Mouse (Mus musculus) olfactory bulb, adult 2 months (tissue): ENCODE measurements at regions not wholly inside any gene's neighbourhood (a gene's known extent, or its start where the extent isn't known, plus 50 kb on each side); places are given as distances from the start of the nearest gene placed in this dataset.

Source experiments
- CTCF ChIP-seq: fragments of 200-500 bp; IDR thresholded peaks from 2 replicates; pipeline ENCODE4 v1.5.1; 2012; ENCODE audit warnings: low read depth, mild to moderate bottlenecking, low read length, moderate library complexity; ENCODE audit not compliant: insufficient read depth
- POLR2A ChIP-seq: fragments of 200-500 bp; IDR thresholded peaks from 2 replicates; pipeline ENCODE4 v1.6.1; 2012; ENCODE audit warnings: mild to moderate bottlenecking, low read depth, low read length, moderate library complexity; ENCODE audit not compliant: insufficient read depth

GRCm38 (mm10) chr1:183917656-183918055 lies 95.4 kb upstream of the Dusp10 start:
- no peak for TF ChIP-seq CTCF
- no peak for TF ChIP-seq POLR2A
